Mouse (Mus musculus): Measurements from ENCODE around the gene Clcnkb.
A peak's percentile ranks its signal among the peaks of the same experiment; 100 is the strongest.

The Clcnkb gene

GRCm38 (mm10) chr4:141433191-141433590, 17.4 kb upstream of the Clcnkb start:
- DNase-seq (ENCODE audit: low spot score) = no peak

- DNase-seq (ENCODE audit: low spot score) = no peak
These were observed 16.9 kb upstream of the Clcnkb start for GRCm38 (mm10) chr4:141432666-141433065.

GRCm38 (mm10) chr4:141430997-141431396, 15.2 kb upstream of the Clcnkb start:
- DNase-seq (ENCODE audit: low spot score) = peak; percentile 51

- DNase-seq (ENCODE audit: low spot score) = no peak
These were observed 14.0 kb upstream of the Clcnkb start for GRCm38 (mm10) chr4:141429847-141430246.

GRCm38 (mm10) chr4:141429381-141429780, 13.6 kb upstream of the Clcnkb start:
- no peak for DNase-seq (ENCODE audit: low spot score)

GRCm38 (mm10) chr4:141427921-141428320, 12.1 kb upstream of the Clcnkb start:
- no peak for DNase-seq (ENCODE audit: low spot score)

- no peak for DNase-seq (ENCODE audit: low spot score)
These were observed 11.3 kb upstream of the Clcnkb start for GRCm38 (mm10) chr4:141426796-141427745.

GRCm38 (mm10) chr4:141425484-141426479, 10.0 kb upstream of the Clcnkb start:
- no peak for DNase-seq (ENCODE audit: low spot score)

- no peak for DNase-seq (ENCODE audit: low spot score)
These were observed 8.0 kb upstream of the Clcnkb start for GRCm38 (mm10) chr4:141423691-141424431.

GRCm38 (mm10) chr4:141423288-141423687, 7.5 kb upstream of the Clcnkb start:
- DNase-seq (ENCODE audit: low spot score) = no peak

GRCm38 (mm10) chr4:141422841-141423240, 7.0 kb upstream of the Clcnkb start:
- DNase-seq (ENCODE audit: low spot score) = no peak

- no peak for DNase-seq (ENCODE audit: low spot score)
These were observed 5.6 kb upstream of the Clcnkb start for GRCm38 (mm10) chr4:141421423-141421822.

- DNase-seq (ENCODE audit: low spot score) = no peak
These were observed 5.1 kb upstream of the Clcnkb start for GRCm38 (mm10) chr4:141420886-141421285.

GRCm38 (mm10) chr4:141420192-141420829, 4.5 kb upstream of the Clcnkb start, which contains the start of gene Hspb7:
Gene Hspb7, plus strand, starts transcription at chr4:141420779.
- DNase-seq (ENCODE audit: low spot score) = no peak

GRCm38 (mm10) chr4:141419398-141420191, 3.8 kb upstream of the Clcnkb start:
- DNase-seq (ENCODE audit: low spot score) = no peak

GRCm38 (mm10) chr4:141411430-141411992, 4.3 kb downstream of the Clcnkb start:
- DNase-seq (ENCODE audit: low spot score) = no peak

GRCm38 (mm10) chr4:141408577-141408976, 7.2 kb downstream of the Clcnkb start:
- no peak for DNase-seq (ENCODE audit: low spot score)

GRCm38 (mm10) chr4:141406516-141407299, 9.1 kb downstream of the Clcnkb start:
- DNase-seq (ENCODE audit: low spot score) = peak; percentile 23

GRCm38 (mm10) chr4:141405314-141405622, 10.5 kb downstream of the Clcnkb start:
- DNase-seq (ENCODE audit: low spot score) = no peak

All from c-Kit-positive CD71-positive TER-119-positive erythroid progenitor cells, embryonic 14.5 days (primary cell).